Mouse (Mus musculus) left cerebral cortex, postnatal 36 days (tissue): ENCODE data around the gene Vegfb. TPM values are rescaled to one million over a fixed set of nuclear protein-coding genes. Genes with fewer than 3 reads are reported as not detected.

Experiments
- total RNA-seq, 2 experiments: library from RNA; stranded (reverse); gene quantifications; 2 replicates each; pipeline ENCODE4 v1.2.3; 2021

The Vegfb gene
- total RNA-seq, 2 experiments from 2014 or later = 88.0 to 104 TPM

Other genes with a start within 250 kb of the Vegfb start
- 10 to 100 TPM; 29.6 to 45.4 TPM for gene Rps6ka4, start 147.0 kb downstream of the Vegfb start, total RNA-seq
- gene Ccdc88b, start 129.4 kb downstream of the Vegfb start, total RNA-seq = 1 to 10 TPM; 2.3 to 3.7 TPM
- 10 to 100 TPM; 39.8 to 48.2 TPM for gene Trmt112, start 78.0 kb downstream of the Vegfb start, total RNA-seq
- gene Prdx5, start 77.5 kb downstream of the Vegfb start, total RNA-seq = 100 to 1,000 TPM; 341 to 382 TPM
- 10 to 100 TPM; 60.6 to 66.4 TPM for gene Esrra, start 65.8 kb downstream of the Vegfb start, total RNA-seq
- 10 to 100 TPM; 23.8 to 30.8 TPM for gene Catsperz, start 62.3 kb downstream of the Vegfb start, total RNA-seq
- gene Kcnk4, start 53.1 kb downstream of the Vegfb start, total RNA-seq = 10 to 100 TPM; 34.9 to 37.0 TPM
- 10 to 100 TPM; 36.6 to 42.6 TPM for gene Bad, start 45.8 kb downstream of the Vegfb start, total RNA-seq
- gene Gpr137, start 45.2 kb downstream of the Vegfb start, total RNA-seq = 100 to 1,000 TPM in 1 of 2 experiments, 10 to 100 TPM in 1; 94.1 to 108 TPM
- 10 to 100 TPM; 51.5 to 55.6 TPM for gene Ppp1r14b, start 12.7 kb downstream of the Vegfb start, total RNA-seq
- gene Plcb3, start 11.2 kb downstream of the Vegfb start, total RNA-seq = 10 to 100 TPM in 1 of 2 experiments, 1 to 10 TPM in 1; 9.7 to 12.5 TPM
- 100 to 1,000 TPM; 102 to 103 TPM for gene Fkbp2, start 7.2 kb downstream of the Vegfb start, total RNA-seq
- 10 to 100 TPM; 22.9 to 28.1 TPM for gene Dnajc4, start 4.9 kb upstream of the Vegfb start, total RNA-seq
- gene Nudt22, start 8.5 kb upstream of the Vegfb start, total RNA-seq = 10 to 100 TPM; 12.5 to 16.8 TPM
- gene Trpt1, start 8.5 kb upstream of the Vegfb start, total RNA-seq = 10 to 100 TPM; 20.4 to 24.7 TPM
- 1 to 10 TPM; 3.7 to 4.9 TPM for gene Fermt3, start 31.8 kb upstream of the Vegfb start, total RNA-seq
- gene Stip1, start 52.3 kb upstream of the Vegfb start, total RNA-seq = 100 to 1,000 TPM; 179 to 201 TPM
- gene Macrod1, start 69.2 kb upstream of the Vegfb start, total RNA-seq = 10 to 100 TPM; 14.1 to 17.6 TPM
- 10 to 100 TPM; 36.2 to 41.7 TPM for gene Flrt1, start 118.1 kb upstream of the Vegfb start, total RNA-seq
- 100 to 1,000 TPM; 253 to 285 TPM for gene Otub1, start 218.7 kb upstream of the Vegfb start, total RNA-seq
- 1,000 to 10,000 TPM in 1 of 2 experiments, 100 to 1,000 TPM in 1; 989 to 1,090 TPM for gene Cox8a, start 230.0 kb upstream of the Vegfb start, total RNA-seq